Mouse (Mus musculus): ENCODE measurements around the gene Ccnb1. TPM values are rescaled to one million over a fixed set of nuclear protein-coding genes. Genes with fewer than 3 reads are reported as not detected.

Gene Ccnb1
- total and polyA plus RNA-seq, 3 experiments, result 139 to 682 (median 229) TPM

- no peak for DNase-seq (ENCODE audit: low read depth, low spot score)
- H3K27ac ChIP-seq (ENCODE audit: control insufficient read depth, low read depth, low read length), result no peak overlapping the region
- TF ChIP-seq KAT2A (conservative IDR thresholded peaks at IDR 0.05; ENCODE audit: low read depth, low read length) (no peak), UBTF (IDR thresholded peaks at IDR 0.05; ENCODE audit: borderline replicate concordance, insufficient read depth, low read depth, low read length) (no peak), MEF2A (IDR thresholded peaks at IDR 0.05; ENCODE audit: extremely low read depth, insufficient replicate concordance, low read depth, low read length, poor library complexity, severe bottlenecking) (no peak), E2F4 (IDR thresholded peaks at IDR 0.05; ENCODE audit: borderline replicate concordance, low read depth, low read length) (no peak), JUND (IDR thresholded peaks at IDR 0.05; ENCODE audit: low read depth, low read length) (no peak)
- H3K27me3 ChIP-seq (ENCODE audit: control insufficient read depth in 1 of 2, insufficient read depth in 2 of 2, low read length in 2 of 2), result no peaks in the 10 kb centered on the region
- H3K4me3 ChIP-seq (ENCODE audit: control insufficient read depth in 1 of 2, insufficient read depth in 1 of 2, low read depth in 2 of 2, low read length in 2 of 2), result no peak overlapping the region
- no peak overlapping the region for H3K9ac ChIP-seq (ENCODE audit: control insufficient read depth, low read depth, low read length, poor library complexity, severe bottlenecking)
- no peaks in the 10 kb centered on the region for H3K4me1 ChIP-seq (ENCODE audit: control insufficient read depth in 1 of 2, insufficient read depth in 2 of 2, low read length in 2 of 2)
- H3K36me3 ChIP-seq (ENCODE audit: control insufficient read depth in 1 of 2, insufficient read depth in 2 of 2, low read length in 2 of 2), result peaks cover 0 to 26% of the 10 kb centered on the region in 2 experiments; a peak in 2 of 4 replicates
- H3K9me3 ChIP-seq (replicated peaks; ENCODE audit: insufficient read depth, low read length), result no peaks in the 10 kb centered on the region
- H3K79me2 ChIP-seq (ENCODE audit: control insufficient read depth, insufficient read depth, low read length, poor library complexity), result no peaks in the 10 kb centered on the region
Observed at GRCm38 (mm10) chr13:100805776-100806175, 19.4 kb upstream of the Ccnb1 start.

- Histone ChIP-seq H3K27me3 (ENCODE audit: control insufficient read depth in 1 of 2, insufficient read depth in 2 of 2, low read length in 2 of 2) (no peaks in the 10 kb centered on the region), H3K79me2 (ENCODE audit: control insufficient read depth, insufficient read depth, low read length, poor library complexity) (no peaks in the 10 kb centered on the region), H3K4me1 (ENCODE audit: control insufficient read depth in 1 of 2, insufficient read depth in 2 of 2, low read length in 2 of 2) (peaks cover 0 to 3% of the 10 kb centered on the region in 2 experiments; a peak in 1 of 4 replicates), H3K4me3 (ENCODE audit: control insufficient read depth in 1 of 2, insufficient read depth in 1 of 2, low read depth in 2 of 2, low read length in 2 of 2) (no peak overlapping the region), H3K9ac (ENCODE audit: control insufficient read depth, low read depth, low read length, poor library complexity, severe bottlenecking) (no peak overlapping the region), H3K9me3 (replicated peaks; ENCODE audit: insufficient read depth, low read length) (no peaks in the 10 kb centered on the region), H3K36me3 (ENCODE audit: control insufficient read depth in 1 of 2, insufficient read depth in 2 of 2, low read length in 2 of 2) (peaks cover 0 to 7% of the 10 kb centered on the region in 2 experiments; a peak in 3 of 4 replicates), H3K27ac (ENCODE audit: control insufficient read depth, low read depth, low read length) (no peak overlapping the region)
- TF ChIP-seq HCFC1 (IDR thresholded peaks at IDR 0.05; ENCODE audit: low read depth, low read length), result no peak
- TF ChIP-seq GATA1 (IDR thresholded peaks at IDR 0.05; ENCODE audit: low read depth, low read length), result no peak
- TF ChIP-seq MYC (IDR thresholded peaks at IDR 0.05; ENCODE audit: low read depth, low read length), result no peak
- no peak for TF ChIP-seq MAX (IDR thresholded peaks at IDR 0.05; ENCODE audit: low read length)
- TF ChIP-seq ETS1 (IDR thresholded peaks at IDR 0.05; ENCODE audit: low read depth, low read length), result no peak
- TF ChIP-seq TAL1 (IDR thresholded peaks at IDR 0.05; ENCODE audit: low read length), result no peak
- no peak for TF ChIP-seq MAZ (IDR thresholded peaks at IDR 0.05; ENCODE audit: low read depth, low read length)
- no peak for TF ChIP-seq BHLHE40 (IDR thresholded peaks at IDR 0.05; ENCODE audit: borderline replicate concordance, low read depth, low read length)
- no peak for TF ChIP-seq JUND (IDR thresholded peaks at IDR 0.05; ENCODE audit: low read depth, low read length)
- TF ChIP-seq USF1 (IDR thresholded peaks at IDR 0.05; ENCODE audit: low read depth, low read length), result no peak
- no peak for TF ChIP-seq MAFK (IDR thresholded peaks at IDR 0.05; ENCODE audit: borderline replicate concordance, low read depth, low read length)
- TF ChIP-seq ELF1 (IDR thresholded peaks at IDR 0.05; ENCODE audit: low read depth, low read length), result no peak
- TF ChIP-seq KAT2A (conservative IDR thresholded peaks at IDR 0.05; ENCODE audit: low read depth, low read length), result no peak
- TF ChIP-seq NELFE (IDR thresholded peaks at IDR 0.05; ENCODE audit: low read depth, low read length), result no peak
- TF ChIP-seq TCF12 (IDR thresholded peaks at IDR 0.05; ENCODE audit: low read depth, low read length), result no peak
- TF ChIP-seq UBTF (IDR thresholded peaks at IDR 0.05; ENCODE audit: borderline replicate concordance, insufficient read depth, low read depth, low read length), result no peak
- no peak for DNase-seq (ENCODE audit: low read depth, low spot score)
Observed at GRCm38 (mm10) chr13:100797171-100797570, 10.8 kb upstream of the Ccnb1 start.
